Mouse (Mus musculus) heart, postnatal 0 days (tissue): ENCODE data around the gene Kndc1. TPM values are rescaled to one million over a fixed set of nuclear protein-coding genes. Genes with fewer than 3 reads are reported as not detected.

Source experiments
- ATAC-seq: fragments of 200-750 bp; cut with Nextera tagmentation; 2 replicates; pipeline ENCODE4 v1.8.0; 2017; ENCODE audit warnings: low read depth, moderate number of reproducible peaks, moderate library complexity; ENCODE audit not compliant: insufficient read depth
- DNase-seq: peaks from one replicate; pipeline ENCODE4 v3.0.0-alpha.2; 2016; ENCODE audit warnings: low spot score
- H3K27ac ChIP-seq: fragments of 300-500 bp; sonication (generic); 2 replicates; pipeline ENCODE4 v1.5.1; 2014; ENCODE audit warnings: low read depth, mild to moderate bottlenecking
- H3K27me3 ChIP-seq: fragments of 300-500 bp; sonication (generic); 2 replicates; pipeline ENCODE4 v1.6.1; 2014; ENCODE audit warnings: low read length, mixed read lengths; ENCODE audit not compliant: control insufficient read depth, insufficient read depth
- H3K36me3 ChIP-seq: fragments of 300-500 bp; sonication (generic); replicated peaks from 2 replicates; pipeline ENCODE4 v1.6.1; 2014; ENCODE audit warnings: low read length, mixed read lengths; ENCODE audit not compliant: control insufficient read depth, insufficient read depth
- H3K4me1 ChIP-seq: fragments of 300-500 bp; sonication (generic); 2 replicates; pipeline ENCODE4 v1.6.1; 2014; ENCODE audit warnings: antibody characterized with exemption; ENCODE audit not compliant: control insufficient read depth, insufficient read depth
- H3K4me2 ChIP-seq: fragments of 300-500 bp; sonication (generic); 2 replicates; pipeline ENCODE4 v1.6.1; 2014; ENCODE audit warnings: low read depth, mild to moderate bottlenecking, low read length, moderate library complexity
- H3K4me3 ChIP-seq: fragments of 300-500 bp; sonication (generic); 2 replicates; pipeline ENCODE4 v1.5.1; 2014; ENCODE audit warnings: low read depth, low read length
- H3K9ac ChIP-seq: fragments of 300-500 bp; sonication (generic); replicated peaks from 2 replicates; pipeline ENCODE4 v1.6.1; 2014; ENCODE audit warnings: low read depth, low read length, mixed read lengths
- H3K9me3 ChIP-seq: fragments of 300-500 bp; sonication (generic); replicated peaks from 2 replicates; pipeline ENCODE4 v1.6.1; 2016; ENCODE audit warnings: low read length; ENCODE audit not compliant: control insufficient read depth
- CTCF ChIP-seq: IDR thresholded peaks from 2 replicates; pipeline ENCODE4 v1.5.1; 2016; ENCODE audit warnings: antibody characterized with exemption, control low read depth, low read depth
- EP300 ChIP-seq: IDR thresholded peaks from 2 replicates; pipeline ENCODE4 v1.6.1; 2016; ENCODE audit warnings: antibody characterized with exemption, low read depth
- WGBS: fragments of 180-500 bp; shearing (Covaris S2); extraction: QIAGEN DNeasy Blood & Tissue Kit; methylation state at CpG from one replicate; pipeline ENCODE4 v1.1.7; 2014; 5-methylcytosine and 5-hydroxymethylcytosine counted together
- polyA plus RNA-seq: library from polyadenylated mRNA; unstranded; fragments of >200 nt; fragmentation: Nextera tagmentation; extraction: Ambion mirVana; gene quantifications from 2 replicates; pipeline ENCODE4 v1.2.1, GENCODE M21; 2015
- total RNA-seq: library from RNA; depleted of rRNA; stranded (reverse); fragments of >200 nt; gene quantifications from 2 replicates; pipeline ENCODE4 v1.2.3, GENCODE M21; 2014; ENCODE audit warnings: low replicate concordance; rRNA removed

Gene Kndc1
- total RNA-seq, result 0.23 TPM in 1 of 2 replicates, not detected in the other
- 0.08 TPM in 1 of 2 replicates, not detected in the other for polyA plus RNA-seq

DNA sequence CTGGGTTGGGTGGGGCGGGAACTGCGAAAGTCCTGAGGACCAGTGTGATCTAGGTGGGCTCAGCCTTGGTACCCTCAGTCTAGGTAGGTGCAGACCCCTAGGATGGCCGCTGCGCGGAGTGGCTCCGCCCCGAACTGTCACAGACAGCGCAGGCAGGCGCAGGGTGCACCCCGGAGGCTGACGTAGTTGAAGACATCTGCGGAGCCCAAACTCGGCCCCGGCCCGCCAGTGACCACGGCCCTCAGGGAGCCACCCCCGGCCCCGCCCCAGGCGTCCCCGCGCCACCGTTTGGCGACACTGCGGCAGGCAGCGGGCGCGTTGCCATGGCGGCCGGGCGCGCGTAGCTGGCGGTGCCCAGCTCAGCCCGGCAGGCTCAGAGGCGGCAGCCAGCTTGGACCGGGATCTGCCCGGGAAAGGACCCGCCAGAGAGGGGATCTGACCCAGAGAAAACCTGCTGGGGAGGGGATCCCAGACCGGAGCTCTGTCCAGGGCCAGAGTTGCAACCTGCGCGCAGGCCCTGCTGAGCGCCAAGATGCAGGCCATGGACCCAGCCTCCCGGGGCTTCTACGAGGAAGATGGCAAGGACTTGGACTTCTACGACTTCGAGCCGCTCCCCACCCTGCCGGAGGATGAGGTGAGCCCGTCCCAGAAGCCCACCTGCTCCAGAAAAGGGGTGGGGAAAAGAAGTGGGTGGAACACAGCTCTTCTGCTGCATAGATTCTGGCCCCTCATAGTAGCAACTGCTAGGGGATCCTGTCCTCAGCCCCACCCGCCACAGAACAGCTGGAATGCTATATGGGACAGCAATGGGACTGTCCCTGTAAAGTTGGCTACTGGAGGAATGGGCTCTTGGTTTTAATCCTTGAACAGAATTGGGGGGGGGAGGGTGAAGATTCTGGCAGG lies at the start of gene Kndc1:
Kndc1 (plus strand) TSS at position 42 of the 903 bp plus-strand sequence.
- Histone ChIP-seq H3K4me3 (peak within 1 kb of the TSS; percentile 42), H3K4me2 (peak within 1 kb of the TSS; percentile 76), H3K9ac (no peak within 1 kb of the TSS), H3K4me1 (no peaks in the 10 kb centered on the region), H3K9me3 (no peaks in the 10 kb centered on the region), H3K27me3 (peaks cover 43% of the 10 kb centered on the region), H3K27ac (no peak within 1 kb of the TSS), H3K36me3 (no peaks in the 10 kb centered on the region)
- TF ChIP-seq CTCF (no peak), EP300 (no peak)
- ATAC-seq, result peak; percentile 56
- DNase-seq, result no peak
- WGBS, result 1% methylated on average over 50 of the region's 50 CpGs

DNA sequence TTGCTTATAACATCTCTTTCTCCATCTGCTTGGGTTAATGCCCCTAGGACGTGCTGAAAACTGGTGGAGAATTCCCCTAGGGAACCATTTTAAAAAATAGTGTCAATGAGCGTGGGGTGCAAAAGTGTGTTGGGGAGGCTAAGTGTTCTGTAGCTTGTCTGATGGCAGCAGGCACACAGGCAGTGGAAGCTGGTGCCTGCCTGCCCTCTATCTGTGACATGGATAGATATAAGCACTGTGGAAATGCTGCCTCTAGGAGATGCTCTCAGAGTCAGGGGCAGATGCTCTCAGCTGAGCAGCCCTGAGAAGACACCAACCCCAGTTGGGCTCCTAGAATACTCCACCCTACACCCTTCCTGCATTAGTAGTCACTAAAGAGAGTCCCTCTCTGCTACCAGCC lies 49.4 kb upstream of the Kndc1 start:
- no peak overlapping the region for H3K4me3 ChIP-seq
- 72% methylated on average over 2 of the region's 2 CpGs for WGBS
- H3K4me1 ChIP-seq, result no peaks in the 10 kb centered on the region
- H3K9ac ChIP-seq, result no peak overlapping the region
- no peak overlapping the region for H3K27ac ChIP-seq
- ATAC-seq (no peak), DNase-seq (no peak)
- H3K27me3 ChIP-seq, result no peaks in the 10 kb centered on the region
- no peak overlapping the region for H3K4me2 ChIP-seq
- TF ChIP-seq EP300 (no peak), CTCF (no peak)
- no peaks in the 10 kb centered on the region for H3K36me3 ChIP-seq
- no peaks in the 10 kb centered on the region for H3K9me3 ChIP-seq

DNA sequence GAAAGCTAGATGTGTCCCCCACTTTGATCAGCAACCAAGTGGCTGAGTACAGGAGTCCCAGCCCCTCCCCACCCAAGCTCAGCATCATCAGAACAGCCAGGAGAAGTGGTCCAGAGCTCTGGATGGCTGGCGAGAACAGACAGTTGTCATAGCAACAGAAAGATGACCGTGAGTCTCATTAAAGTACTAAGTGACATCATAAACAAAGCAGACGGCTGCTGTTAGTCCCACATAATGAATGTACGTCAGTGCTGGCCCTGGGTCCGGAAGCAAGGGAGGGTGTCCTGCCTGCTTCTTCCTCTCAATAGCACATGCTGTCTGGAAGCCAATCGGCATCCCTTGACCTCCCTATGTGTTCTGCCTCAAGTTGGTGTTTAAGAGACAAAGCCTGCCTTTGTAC lies 44.3 kb upstream of the Kndc1 start:
- Histone ChIP-seq H3K4me1 (no peaks in the 10 kb centered on the region), H3K27me3 (no peaks in the 10 kb centered on the region), H3K9ac (no peak overlapping the region), H3K27ac (no peak overlapping the region), H3K4me3 (no peak overlapping the region), H3K9me3 (no peaks in the 10 kb centered on the region), H3K4me2 (no peak overlapping the region), H3K36me3 (no peaks in the 10 kb centered on the region)
- ATAC-seq (no peak), DNase-seq (no peak)
- TF ChIP-seq EP300 (no peak), CTCF (no peak)
- 52% methylated on average over 6 of the region's 6 CpGs for WGBS

DNA sequence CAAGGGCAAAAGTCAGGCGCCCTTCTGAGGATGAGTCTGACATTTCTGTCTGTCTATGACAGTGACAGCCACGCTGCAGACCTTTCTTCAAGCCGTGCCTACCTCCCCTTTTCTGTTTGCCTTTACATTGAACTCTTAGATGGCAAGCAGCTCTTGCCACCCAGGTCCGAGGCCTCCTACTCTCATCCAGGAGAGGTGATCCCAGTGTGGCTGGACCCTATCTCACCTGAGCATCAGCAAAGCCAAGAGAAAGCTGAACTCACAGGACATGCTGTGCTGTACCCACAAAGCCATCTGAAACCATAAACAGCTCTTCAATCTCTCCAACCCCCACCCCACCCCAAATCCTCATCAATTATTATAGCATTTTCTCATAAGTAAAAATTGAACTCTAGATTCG lies 43.8 kb upstream of the Kndc1 start:
- Histone ChIP-seq H3K4me2 (no peak overlapping the region), H3K27me3 (no peaks in the 10 kb centered on the region), H3K36me3 (no peaks in the 10 kb centered on the region), H3K9ac (no peak overlapping the region), H3K27ac (no peak overlapping the region), H3K4me3 (no peak overlapping the region), H3K4me1 (no peaks in the 10 kb centered on the region), H3K9me3 (no peaks in the 10 kb centered on the region)
- WGBS, result 67% methylated on average over 5 of the region's 5 CpGs
- DNase-seq (no peak), ATAC-seq (no peak)
- no peak for TF ChIP-seq EP300
- no peak for TF ChIP-seq CTCF

DNA sequence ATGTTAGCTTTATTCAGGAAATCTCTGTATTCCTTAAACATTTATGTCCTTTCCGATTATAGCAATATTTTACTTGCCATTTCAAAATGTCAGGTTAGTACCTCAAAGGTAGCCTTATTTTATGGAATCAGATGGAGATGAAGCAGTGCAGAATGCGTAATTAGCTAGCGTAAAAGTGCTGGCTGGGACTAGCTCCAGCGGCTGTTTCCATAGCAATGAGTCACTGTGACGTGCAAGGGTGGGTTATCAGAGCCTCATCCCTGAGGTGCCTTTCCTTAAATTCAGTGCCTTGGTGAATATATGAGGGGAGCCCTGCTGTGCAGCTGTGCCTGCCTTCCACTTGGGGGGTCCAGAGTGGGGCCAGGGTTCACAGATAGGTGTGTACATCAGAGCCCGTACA lies 43.4 kb upstream of the Kndc1 start:
- H3K4me2 ChIP-seq, result no peak overlapping the region
- no peak for DNase-seq
- no peaks in the 10 kb centered on the region for H3K9me3 ChIP-seq
- TF ChIP-seq CTCF (no peak), EP300 (no peak)
- no peaks in the 10 kb centered on the region for H3K4me1 ChIP-seq
- 63% methylated on average over 6 of the region's 6 CpGs for WGBS
- no peak overlapping the region for H3K4me3 ChIP-seq
- H3K27ac ChIP-seq, result no peak overlapping the region
- no peaks in the 10 kb centered on the region for H3K27me3 ChIP-seq
- ATAC-seq, result no peak
- no peaks in the 10 kb centered on the region for H3K36me3 ChIP-seq
- H3K9ac ChIP-seq, result no peak overlapping the region
